Mouse (Mus musculus): ENCODE measurements around the gene Vmn2r116.
"Not testable (repeated sequence)": the region's sequence is repeated elsewhere in the genome, so short reads cannot be mapped to it uniquely, and the experiment has no call there.

Vmn2r116 gene

GRCm38 (mm10) chr17:23384304-23384703 lies at the start of gene Vmn2r116:
Gene Vmn2r116, plus strand, starts transcription at chr17:23384604.
- not testable (repeated sequence) for DNase-seq (ENCODE audit: low spot score in 2 of 2)

GRCm38 (mm10) chr17:23343441-23343840 lies 41.0 kb upstream of the Vmn2r116 start, which contains the start of gene Vmn2r115:
Gene Vmn2r115, plus strand, starts transcription at chr17:23343741.
- not testable (repeated sequence) for DNase-seq (ENCODE audit: low spot score in 2 of 2)

GRCm38 (mm10) chr17:23351644-23352043 lies 32.8 kb upstream of the Vmn2r116 start:
- DNase-seq (ENCODE audit: low spot score in 2 of 2), result no peak

GRCm38 (mm10) chr17:23433150-23433679 lies 48.8 kb downstream of the Vmn2r116 start:
- DNase-seq (ENCODE audit: low spot score in 2 of 2), result no peak
